Mouse (Mus musculus) liver, adult 2 months (tissue): ENCODE measurements around the gene Pskh1. TPM values are rescaled to one million over a fixed set of nuclear protein-coding genes. Genes with fewer than 3 reads are reported as not detected.

Experiments
- DNase-seq: peaks from one replicate; pipeline ENCODE4 v3.0.0-alpha.2; 2011; ENCODE audit warnings: low read depth, low spot score; ENCODE audit errors: extremely low read depth
- H3K27ac ChIP-seq: fragments of 200-500 bp; replicated peaks from 2 replicates; pipeline ENCODE4 v1.5.1; 2012; ENCODE audit warnings: low read depth, mild to moderate bottlenecking, control low read depth, inconsistent platforms, low read length; ENCODE audit not compliant: insufficient read depth
- H3K27me3 ChIP-seq: fragments of 200-500 bp; 2 replicates; pipeline ENCODE4 v1.6.1; 2012; ENCODE audit warnings: mild to moderate bottlenecking, moderate library complexity, low read length, inconsistent platforms; ENCODE audit not compliant: control insufficient read depth, insufficient read depth
- H3K36me3 ChIP-seq: fragments of 200-500 bp; 2 replicates; pipeline ENCODE4 v1.6.1; 2012; ENCODE audit warnings: low read length, inconsistent platforms; ENCODE audit not compliant: control insufficient read depth, insufficient read depth
- H3K4me1 ChIP-seq: fragments of 200-500 bp; 2 replicates; pipeline ENCODE4 v1.6.1; 2011; ENCODE audit warnings: low read length; ENCODE audit not compliant: control insufficient read depth, insufficient read depth
- H3K4me3 ChIP-seq: fragments of 200-500 bp; 2 replicates; pipeline ENCODE4 v1.5.1; 2011; ENCODE audit warnings: low read depth, mild to moderate bottlenecking, control low read depth, low read length, moderate library complexity; ENCODE audit not compliant: insufficient read depth
- H3K79me2 ChIP-seq: fragments of 200-500 bp; 2 replicates; pipeline ENCODE4 v1.6.1; 2012; ENCODE audit warnings: inconsistent platforms, mild to moderate bottlenecking, low read length, moderate library complexity; ENCODE audit not compliant: control insufficient read depth, insufficient read depth
- H3K9ac ChIP-seq: fragments of 200-500 bp; 2 replicates; pipeline ENCODE4 v1.6.1; 2012; ENCODE audit warnings: low read depth, mild to moderate bottlenecking, control low read depth, inconsistent platforms, low read length
- CTCF ChIP-seq: fragments of 200-500 bp; IDR thresholded peaks from 2 replicates; pipeline ENCODE4 v1.5.1; 2011; ENCODE audit warnings: low read depth, low read length, control low read depth
- POLR2A ChIP-seq: fragments of 200-500 bp; IDR thresholded peaks from 2 replicates; pipeline ENCODE4 v1.6.1; 2011; ENCODE audit warnings: low read length, control low read depth; ENCODE audit not compliant: insufficient read depth; ENCODE audit errors: extremely low read depth
- WGBS: fragments of 180-500 bp; shearing (Covaris S2); methylation state at CpG from one replicate; pipeline ENCODE4 v1.1.7; 2018; 5-methylcytosine and 5-hydroxymethylcytosine counted together
- polyA plus RNA-seq: library from polyadenylated mRNA; depleted of rRNA; stranded (reverse); fragments of >200 nt; gene quantifications from 2 replicates; pipeline ENCODE4 v1.2.3, GENCODE M21; 2012
- total RNA-seq: library from RNA; depleted of rRNA; stranded (reverse); fragments of >200 nt; gene quantifications from 2 replicates; pipeline ENCODE4 v1.2.3, GENCODE M21; 2014

Pskh1 gene
- total and polyA plus RNA-seq, 2 experiments = 19.0 to 37.9 TPM

DNA sequence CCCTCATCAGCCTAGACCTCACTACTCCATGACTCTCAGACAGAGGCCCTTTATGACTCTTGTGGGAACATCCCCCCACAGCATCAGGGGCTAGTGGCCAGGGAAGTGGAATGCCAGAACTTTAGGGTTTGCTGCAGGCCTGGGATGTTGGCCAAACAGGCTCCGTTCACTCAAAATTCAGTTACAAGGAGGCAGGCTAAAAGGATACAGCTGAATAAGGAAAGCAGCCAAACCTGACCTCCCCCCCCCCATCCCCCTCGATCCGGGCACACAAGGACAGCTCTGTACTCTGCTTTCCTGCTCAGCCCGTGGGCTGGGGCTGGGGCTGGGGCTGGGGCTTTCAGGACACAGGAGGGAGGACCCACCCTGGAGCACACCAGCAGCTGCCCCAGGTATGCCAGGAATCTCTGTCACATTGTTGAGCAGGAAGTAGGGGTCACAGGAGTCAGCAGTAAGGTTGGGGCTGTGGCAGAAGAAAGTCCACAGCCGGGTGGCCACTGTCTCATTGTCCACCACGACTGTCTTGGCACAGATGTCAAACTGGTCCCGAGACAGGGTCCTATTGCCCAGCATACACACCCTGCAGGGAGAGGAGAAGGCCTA, 50.9 kb downstream of the Pskh1 start:
- peaks cover 6% of the 10 kb centered on the region; the same call in 1 of the 2 replicates for H3K36me3 ChIP-seq

DNA sequence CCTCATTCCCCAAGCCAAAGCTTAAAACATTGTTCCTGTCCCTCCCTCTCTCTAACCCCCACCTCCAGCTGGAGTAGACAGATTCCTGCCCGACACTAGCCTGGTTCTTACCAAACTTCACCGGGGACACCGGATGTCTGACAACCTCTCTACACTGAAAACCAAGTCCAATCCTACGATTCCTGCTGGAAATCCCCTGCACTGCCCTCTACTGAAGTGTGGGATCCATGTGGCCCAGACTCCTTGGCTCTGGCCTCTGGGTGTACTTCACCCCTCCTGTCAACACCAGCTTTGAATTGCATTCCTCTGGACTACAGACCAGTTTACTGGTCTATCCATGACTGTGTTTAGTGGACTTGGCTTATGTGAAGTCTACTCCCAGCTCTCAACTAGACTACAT, 56.3 kb downstream of the Pskh1 start:
- 89% methylated on average over 4 of the region's 4 CpGs for WGBS
- no peaks in the 10 kb centered on the region for H3K79me2 ChIP-seq
- no peak for DNase-seq
- peaks cover 6% of the 10 kb centered on the region; the same call in 1 of the 2 replicates for H3K36me3 ChIP-seq
- peaks cover 3% of the 10 kb centered on the region; the same call in 1 of the 2 replicates for H3K4me1 ChIP-seq
- TF ChIP-seq CTCF = no peak
- TF ChIP-seq POLR2A = no peak
- H3K27me3 ChIP-seq = no peaks in the 10 kb centered on the region
- H3K4me3 ChIP-seq = no peak overlapping the region
- H3K27ac ChIP-seq = no peak overlapping the region
- no peak overlapping the region for H3K9ac ChIP-seq

More for the DNA sequence above, 50.9 kb downstream of the Pskh1 start:
- no peak overlapping the region for H3K4me3 ChIP-seq
- no peak for DNase-seq
- H3K27me3 ChIP-seq = no peaks in the 10 kb centered on the region
- 63% methylated on average over 7 of the region's 7 CpGs for WGBS
- no peak overlapping the region for H3K9ac ChIP-seq
- H3K79me2 ChIP-seq = no peaks in the 10 kb centered on the region; the same call in 1 of the 2 replicates
- H3K4me1 ChIP-seq = no peaks in the 10 kb centered on the region
- no peak overlapping the region for H3K27ac ChIP-seq
- TF ChIP-seq CTCF (no peak), POLR2A (no peak)

DNA sequence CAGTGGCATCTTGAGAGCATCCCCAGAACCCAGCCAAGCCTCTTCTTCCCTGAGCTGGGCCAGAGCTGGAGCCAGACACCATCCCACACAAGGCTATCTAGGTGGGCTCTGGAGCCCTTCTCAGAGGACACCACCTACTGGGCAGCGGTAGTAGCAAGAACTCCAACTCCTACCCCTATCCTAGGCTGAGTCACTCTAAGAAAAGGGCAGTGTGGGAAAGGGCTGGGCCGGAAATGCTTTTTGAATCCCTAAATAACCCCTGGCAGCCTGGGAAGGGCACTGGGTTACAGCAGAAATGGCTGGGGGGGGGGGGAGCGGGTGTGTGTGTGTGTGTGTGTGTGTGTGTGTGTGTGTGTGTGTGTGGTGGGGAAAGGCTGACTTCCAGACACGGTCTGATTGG, 57.6 kb downstream of the Pskh1 start:
- WGBS = 74% methylated on average over 3 of the region's 4 CpGs
- Histone ChIP-seq H3K9ac (no peak overlapping the region), H3K36me3 (peaks cover 6% of the 10 kb centered on the region; the same call in 1 of the 2 replicates), H3K27ac (no peak overlapping the region), H3K27me3 (no peaks in the 10 kb centered on the region), H3K79me2 (no peaks in the 10 kb centered on the region), H3K4me1 (peaks cover 3% of the 10 kb centered on the region; the same call in 1 of the 2 replicates), H3K4me3 (no peak overlapping the region)
- no peak for DNase-seq
- peak; percentile 17; the same call in 1 of the 2 replicates for TF ChIP-seq CTCF
- no peak for TF ChIP-seq POLR2A

DNA sequence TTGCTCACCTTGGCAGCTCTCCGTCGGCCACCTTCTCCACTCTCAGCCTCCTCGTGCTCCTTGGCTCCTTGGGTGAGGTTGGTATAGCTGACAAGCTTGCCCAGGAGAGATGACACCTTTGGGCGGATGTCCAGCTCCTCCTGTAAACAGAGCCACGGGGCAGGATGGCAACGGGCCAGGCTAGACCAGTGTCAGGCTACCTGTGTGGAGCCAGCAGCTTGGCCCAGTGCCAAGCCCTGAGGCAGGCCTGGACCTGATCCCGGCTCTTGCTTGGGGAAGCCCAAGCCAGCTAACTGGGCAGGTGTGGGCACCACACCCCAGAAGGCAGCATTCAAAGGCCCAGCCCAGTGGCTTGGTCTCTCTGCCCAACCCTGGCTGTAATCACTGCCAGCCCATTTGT, 59.1 kb downstream of the Pskh1 start:
- TF ChIP-seq CTCF (no peak), POLR2A (no peak)

DNA sequence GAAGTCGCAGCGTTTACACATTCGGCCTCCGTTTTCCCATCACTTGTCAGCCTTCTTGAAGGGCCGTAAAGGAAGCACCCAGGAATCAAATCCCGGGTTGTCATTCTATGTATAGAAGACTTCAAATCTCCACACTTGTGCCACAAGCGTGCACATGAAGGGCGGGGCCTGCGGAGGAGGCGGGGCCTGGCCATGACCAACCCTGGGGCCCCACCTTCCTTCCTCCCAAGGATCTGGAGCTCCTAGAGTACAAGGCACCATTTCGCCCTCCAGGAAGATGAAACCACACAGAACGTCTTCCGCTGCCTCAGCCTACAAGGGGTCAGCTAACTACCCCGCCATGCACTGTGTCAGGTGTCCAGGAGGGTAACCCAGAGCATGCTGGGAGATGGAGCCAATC, 60.9 kb downstream of the Pskh1 start:
- H3K9ac ChIP-seq = no peak overlapping the region
- peaks cover 13% of the 10 kb centered on the region for H3K4me1 ChIP-seq
- DNase-seq = no peak
- H3K36me3 ChIP-seq = no peaks in the 10 kb centered on the region
- H3K27ac ChIP-seq = no peak overlapping the region
- no peak overlapping the region for H3K4me3 ChIP-seq
- WGBS = 92% methylated on average over 14 of the region's 14 CpGs
- peaks cover 20% of the 10 kb centered on the region; the same call in 1 of the 2 replicates for H3K79me2 ChIP-seq
- no peak for TF ChIP-seq CTCF
- TF ChIP-seq POLR2A = no peak
- no peaks in the 10 kb centered on the region for H3K27me3 ChIP-seq

More for the DNA sequence above, 59.1 kb downstream of the Pskh1 start:
- Histone ChIP-seq H3K4me3 (no peak overlapping the region), H3K27me3 (no peaks in the 10 kb centered on the region), H3K9ac (no peak overlapping the region), H3K79me2 (peaks cover 9% of the 10 kb centered on the region; the same call in 1 of the 2 replicates), H3K27ac (no peak overlapping the region), H3K36me3 (no peaks in the 10 kb centered on the region; the same call in 1 of the 2 replicates), H3K4me1 (peaks cover 5% of the 10 kb centered on the region; the same call in 1 of the 2 replicates)
- DNase-seq = peak; percentile 90
- WGBS = 29% methylated on average over 7 of the region's 7 CpGs

DNA sequence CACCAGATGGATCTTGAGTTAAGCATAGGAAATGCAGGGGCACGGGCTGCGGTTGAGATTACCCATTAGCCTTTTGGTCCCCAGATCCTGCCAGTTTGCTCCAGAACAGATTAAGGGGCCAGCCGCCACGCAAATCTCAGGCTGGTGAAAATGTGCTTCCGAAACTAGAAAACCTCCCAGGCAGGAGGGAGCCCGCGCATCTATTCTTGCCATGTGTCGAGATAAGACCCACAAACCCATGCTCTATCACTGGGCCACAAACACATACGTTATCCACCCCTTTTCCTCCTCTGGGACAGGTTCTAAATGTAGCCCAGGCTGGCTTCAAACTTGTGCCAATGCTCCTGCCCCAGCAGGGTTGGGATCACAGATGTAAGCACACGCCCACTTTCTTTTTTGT, 61.3 kb downstream of the Pskh1 start:
- Histone ChIP-seq H3K36me3 (no peaks in the 10 kb centered on the region), H3K9ac (no peak overlapping the region), H3K27ac (no peak overlapping the region), H3K27me3 (no peaks in the 10 kb centered on the region), H3K79me2 (peaks cover 20% of the 10 kb centered on the region; the same call in 1 of the 2 replicates), H3K4me3 (no peak overlapping the region), H3K4me1 (peaks cover 15% of the 10 kb centered on the region)
- DNase-seq = no peak
- whole genome bisulfite sequencing = 96% methylated on average over 10 of the region's 10 CpGs
- TF ChIP-seq CTCF (no peak), POLR2A (no peak)
